Mouse (Mus musculus): ENCODE data around the gene Dok3. TPM values are rescaled to one million over a fixed set of nuclear protein-coding genes. Genes with fewer than 3 reads are reported as not detected.

Gene Dok3
- polyA plus RNA-seq, 1 experiment from 2014 or later, result 20.2 TPM

GRCm38 (mm10) chr13:55486916-55487577, 42.0 kb downstream of the Dok3 start:
- ATAC-seq, result peak; percentile 33
- WGBS (ENCODE audit: insufficient replicate concordance), result 7% methylated on average over 29 of the region's 29 CpGs
- no peak for DNase-seq
- Histone ChIP-seq H3K9ac (replicated peaks) (peak overlapping the region; percentile 64), H3K9me3 (ENCODE audit: low read length) (no peaks in the 10 kb centered on the region), H3K36me3 (replicated peaks; ENCODE audit: insufficient read depth, low read length) (no peaks in the 10 kb centered on the region), H3K4me1 (ENCODE audit: insufficient read depth) (peaks cover 7% of the 10 kb centered on the region), H3K27me3 (ENCODE audit: insufficient read depth, low read length) (peaks cover 46% of the 10 kb centered on the region), H3K27ac (ENCODE audit: low read depth) (peak overlapping the region; percentile 51; the same call in 1 of the 2 replicates), H3K4me2 (ENCODE audit: low read depth, low read length) (peak overlapping the region; percentile 81), H3K4me3 (ENCODE audit: low read depth, low read length) (peak overlapping the region; percentile 56)
- TF ChIP-seq CTCF (IDR thresholded peaks at IDR 0.05; ENCODE audit: low read depth) (no peak), EP300 (IDR thresholded peaks at IDR 0.05; ENCODE audit: low read depth) (no peak)

- H3K4me1 ChIP-seq (ENCODE audit: insufficient read depth), result peaks cover 7% of the 10 kb centered on the region
- no peaks in the 10 kb centered on the region for H3K36me3 ChIP-seq (replicated peaks; ENCODE audit: insufficient read depth, low read length)
- DNase-seq (no peak), ATAC-seq (no peak)
- H3K27ac ChIP-seq (ENCODE audit: low read depth), result no peak overlapping the region
- 0 out of 2 replicates have a peak overlapping the region, but pooled peaks have one; percentile 56 for H3K4me3 ChIP-seq (ENCODE audit: low read depth, low read length)
- H3K9me3 ChIP-seq (ENCODE audit: low read length), result no peaks in the 10 kb centered on the region
- H3K4me2 ChIP-seq (ENCODE audit: low read depth, low read length), result peak overlapping the region; percentile 81
- H3K27me3 ChIP-seq (ENCODE audit: insufficient read depth, low read length), result peaks cover 43% of the 10 kb centered on the region
- no peak overlapping the region for H3K9ac ChIP-seq (replicated peaks)
- 56% methylated on average over 14 of the region's 14 CpGs for WGBS (ENCODE audit: insufficient replicate concordance)
- no peak for TF ChIP-seq EP300 (IDR thresholded peaks at IDR 0.05; ENCODE audit: low read depth)
- TF ChIP-seq CTCF (IDR thresholded peaks at IDR 0.05; ENCODE audit: low read depth), result no peak
These were observed 42.9 kb downstream of the Dok3 start for GRCm38 (mm10) chr13:55486029-55486794.

GRCm38 (mm10) chr13:55484520-55485088, 44.5 kb downstream of the Dok3 start:
- Histone ChIP-seq H3K9ac (replicated peaks) (no peak overlapping the region), H3K4me2 (ENCODE audit: low read depth, low read length) (no peak overlapping the region), H3K27ac (ENCODE audit: low read depth) (no peak overlapping the region), H3K9me3 (ENCODE audit: low read length) (no peaks in the 10 kb centered on the region), H3K4me1 (ENCODE audit: insufficient read depth) (peaks cover 7% of the 10 kb centered on the region), H3K27me3 (ENCODE audit: insufficient read depth, low read length) (peaks cover 43% of the 10 kb centered on the region), H3K4me3 (ENCODE audit: low read depth, low read length) (no peak overlapping the region), H3K36me3 (replicated peaks; ENCODE audit: insufficient read depth, low read length) (no peaks in the 10 kb centered on the region)
- DNase-seq, result no peak
- 42% methylated on average over 7 of the region's 7 CpGs for WGBS (ENCODE audit: insufficient replicate concordance)
- ATAC-seq, result no peak
- no peak for TF ChIP-seq CTCF (IDR thresholded peaks at IDR 0.05; ENCODE audit: low read depth)
- TF ChIP-seq EP300 (IDR thresholded peaks at IDR 0.05; ENCODE audit: low read depth), result no peak

GRCm38 (mm10) chr13:55483593-55483992, 45.5 kb downstream of the Dok3 start:
- DNase-seq (no peak), ATAC-seq (no peak)
- TF ChIP-seq EP300 (IDR thresholded peaks at IDR 0.05; ENCODE audit: low read depth), result no peak
- no peak for TF ChIP-seq CTCF (IDR thresholded peaks at IDR 0.05; ENCODE audit: low read depth)
- Histone ChIP-seq H3K9me3 (ENCODE audit: low read length) (no peaks in the 10 kb centered on the region), H3K27me3 (ENCODE audit: insufficient read depth, low read length) (peaks cover 39% of the 10 kb centered on the region), H3K36me3 (replicated peaks; ENCODE audit: insufficient read depth, low read length) (no peaks in the 10 kb centered on the region), H3K27ac (ENCODE audit: low read depth) (0 out of 2 replicates have a peak overlapping the region, but pooled peaks have one; percentile 40), H3K4me2 (ENCODE audit: low read depth, low read length) (no peak overlapping the region), H3K4me3 (ENCODE audit: low read depth, low read length) (no peak overlapping the region), H3K9ac (replicated peaks) (no peak overlapping the region), H3K4me1 (ENCODE audit: insufficient read depth) (peaks cover 13% of the 10 kb centered on the region)
- 50% methylated on average over 15 of the region's 15 CpGs for WGBS (ENCODE audit: insufficient replicate concordance)

GRCm38 (mm10) chr13:55483071-55483470, 46.0 kb downstream of the Dok3 start:
- Histone ChIP-seq H3K4me3 (ENCODE audit: low read depth, low read length) (no peak overlapping the region), H3K9ac (replicated peaks) (no peak overlapping the region), H3K27ac (ENCODE audit: low read depth) (peak overlapping the region; percentile 40; the same call in 1 of the 2 replicates), H3K36me3 (replicated peaks; ENCODE audit: insufficient read depth, low read length) (no peaks in the 10 kb centered on the region), H3K4me2 (ENCODE audit: low read depth, low read length) (no peak overlapping the region), H3K9me3 (ENCODE audit: low read length) (no peaks in the 10 kb centered on the region), H3K27me3 (ENCODE audit: insufficient read depth, low read length) (peaks cover 34% of the 10 kb centered on the region), H3K4me1 (ENCODE audit: insufficient read depth) (peaks cover 14% of the 10 kb centered on the region)
- peak; percentile 21 for ATAC-seq
- DNase-seq, result no peak
- TF ChIP-seq EP300 (IDR thresholded peaks at IDR 0.05; ENCODE audit: low read depth), result no peak
- TF ChIP-seq CTCF (IDR thresholded peaks at IDR 0.05; ENCODE audit: low read depth), result no peak
- 52% methylated on average over 9 of the region's 9 CpGs for WGBS (ENCODE audit: insufficient replicate concordance)

GRCm38 (mm10) chr13:55482542-55482941, 46.6 kb downstream of the Dok3 start:
- peaks cover 11% of the 10 kb centered on the region for H3K4me1 ChIP-seq (ENCODE audit: insufficient read depth)
- 71% methylated on average over 7 of the region's 7 CpGs for WGBS (ENCODE audit: insufficient replicate concordance)

More at GRCm38 (mm10) chr13:55482542-55482941, 46.6 kb downstream of the Dok3 start:
- H3K9ac ChIP-seq (replicated peaks), result no peak overlapping the region
- no peak overlapping the region for H3K4me3 ChIP-seq (ENCODE audit: low read depth, low read length)
- TF ChIP-seq CTCF (IDR thresholded peaks at IDR 0.05; ENCODE audit: low read depth) (no peak), EP300 (IDR thresholded peaks at IDR 0.05; ENCODE audit: low read depth) (no peak)
- no peaks in the 10 kb centered on the region for H3K36me3 ChIP-seq (replicated peaks; ENCODE audit: insufficient read depth, low read length)
- no peak for ATAC-seq
- peak overlapping the region; percentile 40; the same call in 1 of the 2 replicates for H3K27ac ChIP-seq (ENCODE audit: low read depth)
- DNase-seq, result no peak
- H3K9me3 ChIP-seq (ENCODE audit: low read length), result no peaks in the 10 kb centered on the region
- no peak overlapping the region for H3K4me2 ChIP-seq (ENCODE audit: low read depth, low read length)
- H3K27me3 ChIP-seq (ENCODE audit: insufficient read depth, low read length), result peaks cover 29% of the 10 kb centered on the region

All from liver, postnatal 0 days (tissue).